In the genomic region with DNA sequence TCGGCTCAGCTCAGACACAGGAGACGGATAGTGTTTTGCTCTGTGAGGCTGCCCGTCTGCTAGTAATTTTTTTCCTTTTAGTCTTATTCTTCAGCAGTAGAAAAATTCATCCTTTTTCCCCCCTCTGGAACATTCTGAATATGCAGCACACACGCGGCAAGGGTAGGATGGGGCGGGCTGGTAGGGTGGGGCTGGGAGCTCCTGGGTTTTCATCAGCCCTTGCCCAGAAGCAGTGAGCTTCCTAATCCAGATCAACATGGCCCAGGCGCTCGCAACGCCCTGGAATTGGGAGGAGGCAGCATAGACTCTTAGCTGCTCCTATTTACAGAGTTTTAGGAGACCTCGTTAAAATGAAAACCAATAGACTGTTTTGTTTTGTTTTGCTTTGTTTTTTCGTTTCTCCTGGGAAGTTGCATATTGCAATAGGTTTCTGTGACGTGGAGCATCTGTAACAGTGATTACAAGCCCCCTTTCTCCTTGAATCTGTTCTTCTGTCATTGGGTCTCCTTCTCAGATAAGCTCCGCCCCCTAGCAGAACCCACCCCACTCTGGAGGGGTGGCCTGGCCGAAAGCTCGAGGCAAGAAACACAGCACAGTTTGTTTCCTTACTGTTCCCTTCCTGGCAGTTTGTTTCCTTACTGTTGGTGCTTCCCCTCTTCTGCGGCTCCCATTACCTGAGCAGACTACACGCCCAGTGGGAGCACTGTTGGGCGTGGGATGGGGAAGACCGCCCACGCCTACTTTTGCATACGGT, we compare ENCODE assay signal across 7 mouse cellular contexts. TPM values are rescaled to one million over a fixed set of nuclear protein-coding genes. Genes with fewer than 3 reads are reported as not detected.
A peak's percentile ranks its signal among the peaks of the same experiment; 100 is the strongest.
DNase-seq lines count a peak whose midpoint lies in the region; ATAC-seq and TF ChIP-seq lines count a peak whose summit lies in the region.

No protein-coding gene starts in this region.

- H3K27ac ChIP-seq in embryonic facial prominence, embryonic 12.5 days: peak overlapping the region; percentile 63
- H3K27ac ChIP-seq in limb, embryonic 10.5 days: no peak overlapping the region
- H3K27ac ChIP-seq in olfactory bulb, adult 2 months (ENCODE audit: insufficient read depth, low read depth, low read length): peak overlapping the region; percentile 46

- H3K4me1 ChIP-seq in lung, adult 2 months (ENCODE audit: control insufficient read depth, insufficient read depth, low read length): no peaks in the 10 kb centered on the region
- H3K4me1 ChIP-seq in embryonic facial prominence, embryonic 12.5 days: peaks cover 5% of the 10 kb centered on the region; the same call in 1 of the 2 replicates
- peaks cover 11% of the 10 kb centered on the region; the same call in 1 of the 2 replicates for H3K4me1 ChIP-seq in limb, embryonic 10.5 days
- peaks cover 10% of the 10 kb centered on the region for H3K4me1 ChIP-seq in olfactory bulb, adult 2 months (ENCODE audit: control insufficient read depth, insufficient read depth, low read length)

- H3K27me3 ChIP-seq in embryonic facial prominence, embryonic 12.5 days: no peaks in the 10 kb centered on the region
- H3K27me3 ChIP-seq in limb, embryonic 10.5 days (ENCODE audit: low read depth, poor library complexity, severe bottlenecking): no peaks in the 10 kb centered on the region

- WGBS in lung, adult 2 months: 38% methylated on average over 21 of the region's 21 CpGs
- 39% methylated on average over 21 of the region's 21 CpGs for WGBS in embryonic facial prominence, embryonic 12.5 days
- WGBS in limb, embryonic 10.5 days: 50% methylated on average over 21 of the region's 21 CpGs
- 33% methylated on average over 21 of the region's 21 CpGs for WGBS in olfactory bulb, adult 2 months

- no peak for TF ChIP-seq POLR2A in lung, adult 2 months (IDR thresholded peaks at IDR 0.05; ENCODE audit: borderline replicate concordance, extremely low read depth, low read depth, low read length)
- no peak for TF ChIP-seq POLR2A in olfactory bulb, adult 2 months (IDR thresholded peaks at IDR 0.05; ENCODE audit: insufficient read depth, low read depth, low read length)

- H3K36me3 ChIP-seq in embryonic facial prominence, embryonic 12.5 days: no peaks in the 10 kb centered on the region
- H3K36me3 ChIP-seq in limb, embryonic 10.5 days: no peaks in the 10 kb centered on the region

- H3K4me2 ChIP-seq in embryonic facial prominence, embryonic 12.5 days (replicated peaks): peak overlapping the region; percentile 37

- H3K4me3 ChIP-seq in lung, adult 2 months (replicated peaks; ENCODE audit: extremely low read depth, low read depth, low read length): peak overlapping the region; percentile 12
- no peak overlapping the region for H3K4me3 ChIP-seq in embryonic facial prominence, embryonic 12.5 days
- H3K4me3 ChIP-seq in limb, embryonic 10.5 days: peak overlapping the region; percentile 26
- no peak overlapping the region for H3K4me3 ChIP-seq in olfactory bulb, adult 2 months (ENCODE audit: insufficient read depth, low read depth, low read length)

- no peak for DNase-seq in lung, adult 2 months
- DNase-seq in lung, postnatal 14 days: no peak
- DNase-seq in limb, embryonic 10.5 days (ENCODE audit: low spot score): peak; percentile 31
- DNase-seq in thymus, adult 18-20 months: no peak
- DNase-seq in left cerebral cortex, adult 18-20 months (ENCODE audit: low spot score in 2 of 2): no peak

- no peaks in the 10 kb centered on the region for H3K9me3 ChIP-seq in embryonic facial prominence, embryonic 12.5 days
- no peaks in the 10 kb centered on the region for H3K9me3 ChIP-seq in limb, embryonic 10.5 days (replicated peaks)

- peak; percentile 44; the same call in 1 of the 2 replicates for ATAC-seq in embryonic facial prominence, embryonic 12.5 days (ENCODE audit: insufficient number of reproducible peaks, insufficient read depth, low FRiP score, low TSS enrichment)

- TF ChIP-seq CTCF in lung, adult 2 months (IDR thresholded peaks at IDR 0.05; ENCODE audit: insufficient read depth, low read length): no peak
- no peak for TF ChIP-seq CTCF in olfactory bulb, adult 2 months (IDR thresholded peaks at IDR 0.05; ENCODE audit: insufficient read depth, low read depth, low read length)

- H3K9ac ChIP-seq in embryonic facial prominence, embryonic 12.5 days: no peak overlapping the region

RNA-seq across cellular contexts. Expression of a gene that starts 10.6 kb away (rescaled TPM):
- polyA plus RNA-seq in lung, adult 2 months (2012; rRNA removed): 0.94 and 1.7 TPM in 2 replicates
- 0.36 and 1.2 TPM in 2 replicates for polyA plus RNA-seq in embryonic facial prominence, embryonic 12.5 days (2016; fragmentation: Nextera tagmentation; extraction: Ambion mirVana)
- 0.34 and 0.95 TPM in 2 replicates for polyA plus RNA-seq in limb, embryonic 10.5 days (2016; fragmentation: Nextera tagmentation; extraction: Ambion mirVana)
- not detected in 2 replicates for polyA plus RNA-seq in olfactory bulb, adult 2 months (2012; ENCODE audit: insufficient read depth, insufficient read length, low replicate concordance, missing spikeins)
- total RNA-seq in left cerebral cortex, adult 18-20 months (2021): 10 to 100 TPM; 21.4 to 23.0 TPM

RNA-seq across cellular contexts. Expression of a gene that starts 25.8 kb away (rescaled TPM):
- 7.7 and 8.5 TPM in 2 replicates for polyA plus RNA-seq in lung, adult 2 months (2012; rRNA removed)
- polyA plus RNA-seq in embryonic facial prominence, embryonic 12.5 days (2016; fragmentation: Nextera tagmentation; extraction: Ambion mirVana): 36.8 and 37.4 TPM in 2 replicates
- polyA plus RNA-seq in limb, embryonic 10.5 days (2016; fragmentation: Nextera tagmentation; extraction: Ambion mirVana): 55.7 and 59.2 TPM in 2 replicates
- polyA plus RNA-seq in olfactory bulb, adult 2 months (2012; ENCODE audit: insufficient read depth, insufficient read length, low replicate concordance, missing spikeins): not detected in 2 replicates
- total RNA-seq in left cerebral cortex, adult 18-20 months (2021): 10 to 100 TPM; 14.8 to 17.4 TPM

RNA-seq across cellular contexts. Expression of a gene that starts 25.9 kb away (rescaled TPM):
- 7.8 and 9.8 TPM in 2 replicates for polyA plus RNA-seq in lung, adult 2 months (2012; rRNA removed)
- 18.7 and 22.9 TPM in 2 replicates for polyA plus RNA-seq in embryonic facial prominence, embryonic 12.5 days (2016; fragmentation: Nextera tagmentation; extraction: Ambion mirVana)
- polyA plus RNA-seq in limb, embryonic 10.5 days (2016; fragmentation: Nextera tagmentation; extraction: Ambion mirVana): 25.2 and 28.7 TPM in 2 replicates
- polyA plus RNA-seq in olfactory bulb, adult 2 months (2012; ENCODE audit: insufficient read depth, insufficient read length, low replicate concordance, missing spikeins): not detected in 2 replicates
- 10 to 100 TPM; 17.7 to 19.7 TPM for total RNA-seq in left cerebral cortex, adult 18-20 months (2021)

Comparison
In these comparisons a context has a peak if more than half of its experiments do, and no peak if none do; other contexts are left out.
1. H3K4me3 ChIP-seq: peak in lung, adult 2 months (single experiment) and limb, embryonic 10.5 days (single experiment); none in embryonic facial prominence, embryonic 12.5 days (single experiment) and olfactory bulb, adult 2 months (single experiment).